Mouse (Mus musculus) c-Kit-positive CD71-positive TER-119-negative erythroid progenitor cells, embryonic 14.5 days (primary cell): ENCODE data around the gene Tbkbp1.

Experiments used
- DNase-seq: peaks from one replicate; pipeline ENCODE4 v3.0.0-alpha.2; 2013; ENCODE audit warnings: low read depth

Tbkbp1 gene

GRCm38 (mm10) chr11:97156999-97157398 is 5.7 kb upstream of the Tbkbp1 start:
- DNase-seq = no peak

DNA sequence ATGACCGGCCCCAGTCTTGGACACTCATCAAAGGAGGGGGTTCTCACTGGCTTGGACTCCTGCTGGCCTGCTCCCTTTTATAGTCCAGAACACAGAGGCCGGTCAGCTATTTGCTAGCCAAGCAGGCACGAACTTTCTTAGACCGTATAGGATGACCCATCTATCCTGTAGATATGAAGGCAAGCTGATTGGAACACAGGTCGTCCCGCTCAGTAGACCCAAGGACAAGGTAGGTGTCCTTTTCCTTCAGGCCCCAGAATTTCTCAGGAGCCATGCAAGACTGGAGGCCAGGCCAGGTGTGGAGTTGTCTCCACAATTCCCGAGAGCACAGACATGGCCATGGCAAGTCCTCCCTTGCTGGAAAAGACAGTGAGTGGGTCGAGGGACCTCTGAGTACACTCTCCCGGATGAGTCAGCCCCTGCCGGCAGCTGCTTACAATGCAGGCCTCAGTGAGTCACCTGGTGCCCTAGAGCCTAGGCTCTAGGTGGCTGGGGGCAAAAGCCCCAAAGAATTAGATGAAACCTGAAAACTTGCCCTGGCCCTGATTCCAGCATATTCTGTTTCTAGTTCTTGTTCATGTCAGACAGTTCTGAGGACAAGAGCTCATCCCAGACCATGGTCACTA is 1.5 kb upstream of the Tbkbp1 start:
- DNase-seq = no peak

GRCm38 (mm10) chr11:97152023-97152426 is 730 bp upstream of the Tbkbp1 start:
- no peak for DNase-seq

DNA sequence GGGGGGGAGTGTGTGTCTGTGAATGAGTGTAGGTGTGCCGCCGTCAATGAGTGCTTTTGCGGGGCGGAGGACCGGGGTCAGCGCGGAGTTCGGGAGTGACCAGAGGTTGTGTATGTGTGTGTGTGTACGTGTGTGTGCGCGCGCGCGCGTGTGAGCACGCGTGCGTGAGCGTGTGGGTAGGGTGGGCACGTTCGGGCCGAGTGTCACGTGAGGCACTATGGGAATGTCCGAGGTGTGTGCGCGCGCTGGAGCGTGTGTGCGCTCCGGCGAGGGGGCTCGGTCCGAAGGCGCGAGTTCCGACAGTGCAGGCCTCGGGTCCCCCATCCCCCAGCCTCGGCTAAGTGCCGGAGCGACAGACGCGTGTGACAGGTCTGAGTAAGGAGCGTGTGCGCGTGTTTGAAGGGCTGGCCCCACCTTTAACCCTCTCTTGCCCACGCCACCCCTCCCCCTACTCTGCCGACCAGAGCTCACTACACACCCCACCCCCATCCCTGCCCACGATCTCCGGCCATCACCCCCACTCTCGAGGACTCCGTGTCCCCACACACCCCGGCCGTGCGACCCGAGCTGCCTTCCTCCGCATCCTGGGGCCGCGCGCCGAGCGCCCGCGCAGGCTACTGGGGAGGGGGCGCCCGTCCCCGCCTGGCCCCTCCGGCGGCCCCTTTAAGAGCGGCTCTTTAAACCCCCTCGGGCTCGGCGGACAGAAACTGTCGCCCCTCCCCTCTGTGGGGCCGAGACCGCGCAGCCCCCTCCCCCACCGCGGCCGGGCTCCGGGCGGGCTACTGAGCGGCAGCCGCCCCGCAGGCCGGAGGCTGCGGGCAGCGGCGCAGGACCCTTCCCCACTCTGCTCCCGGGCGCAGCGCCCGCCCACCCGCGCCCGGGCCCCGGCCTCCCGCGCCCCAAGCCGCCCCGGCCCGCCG is 624 bp downstream of the Tbkbp1 start:
- DNase-seq = no peak

DNA sequence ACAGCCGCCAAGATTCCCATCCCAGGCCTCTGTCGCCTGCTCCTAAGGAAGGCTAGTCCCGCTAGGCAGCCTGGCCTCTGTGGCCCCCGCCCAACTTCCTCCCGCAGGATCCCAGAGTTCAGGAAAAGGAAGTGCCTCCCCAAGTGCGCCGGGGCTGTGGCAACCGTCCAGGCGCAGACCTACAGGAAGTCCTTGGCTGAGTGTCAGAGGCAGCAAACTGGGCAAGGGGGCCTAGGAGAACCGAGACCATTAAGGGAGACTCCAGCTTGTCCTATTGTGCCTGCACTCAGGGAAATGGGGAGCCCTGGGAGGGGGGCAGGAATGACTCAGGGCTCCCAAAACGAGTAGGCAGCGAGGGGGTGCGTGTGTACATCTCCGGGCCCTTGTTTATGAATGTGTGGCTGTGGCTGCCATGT is 1.3 kb downstream of the Tbkbp1 start:
- no peak for DNase-seq

- no peak for DNase-seq
Observed at GRCm38 (mm10) chr11:97149026-97149425, 2.3 kb downstream of the Tbkbp1 start.

DNA sequence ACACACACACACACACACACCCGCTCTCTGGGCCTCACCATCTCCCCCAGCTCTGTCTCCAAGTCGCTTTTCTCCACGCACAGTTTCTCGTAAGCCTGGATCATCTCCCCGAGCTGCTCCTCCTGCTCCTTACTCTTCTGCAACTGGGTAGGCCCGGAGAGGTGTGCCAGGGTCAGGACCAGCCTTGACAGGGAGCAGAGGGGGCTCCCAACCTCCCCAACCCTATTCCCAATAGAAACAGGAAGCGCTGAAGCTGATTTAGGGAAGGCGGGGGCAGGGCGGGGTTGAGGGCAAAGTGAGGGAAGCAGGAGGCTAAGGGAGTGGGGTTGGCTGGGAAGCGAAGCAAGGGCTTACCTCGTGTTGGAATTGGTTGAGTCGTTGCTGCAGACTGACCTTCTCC is 2.7 kb downstream of the Tbkbp1 start:
- DNase-seq = no peak

- no peak for DNase-seq
Observed at GRCm38 (mm10) chr11:97147333-97147732, 4.0 kb downstream of the Tbkbp1 start.

DNA sequence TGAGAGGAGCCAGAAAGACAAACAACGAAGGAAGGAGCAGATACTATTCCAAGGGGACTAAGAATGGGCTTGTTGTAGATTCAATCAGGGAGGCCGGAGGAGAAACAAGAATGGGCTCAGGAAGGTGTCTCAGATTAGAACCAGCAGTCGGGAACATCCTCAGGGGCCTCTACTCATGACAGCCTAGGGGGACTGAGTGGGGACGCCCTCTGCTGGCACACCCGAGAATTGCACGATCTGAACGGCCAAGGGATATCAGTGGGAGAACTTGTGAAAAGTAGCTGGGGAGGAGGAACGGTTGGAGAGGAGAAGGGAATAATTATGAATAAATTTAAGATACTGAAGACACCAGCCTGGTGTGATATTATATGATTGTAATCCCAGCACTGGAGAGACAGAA is 4.6 kb downstream of the Tbkbp1 start:
- DNase-seq = peak; percentile 48

- no peak for DNase-seq
Observed at GRCm38 (mm10) chr11:97145951-97146350, 5.3 kb downstream of the Tbkbp1 start.

DNA sequence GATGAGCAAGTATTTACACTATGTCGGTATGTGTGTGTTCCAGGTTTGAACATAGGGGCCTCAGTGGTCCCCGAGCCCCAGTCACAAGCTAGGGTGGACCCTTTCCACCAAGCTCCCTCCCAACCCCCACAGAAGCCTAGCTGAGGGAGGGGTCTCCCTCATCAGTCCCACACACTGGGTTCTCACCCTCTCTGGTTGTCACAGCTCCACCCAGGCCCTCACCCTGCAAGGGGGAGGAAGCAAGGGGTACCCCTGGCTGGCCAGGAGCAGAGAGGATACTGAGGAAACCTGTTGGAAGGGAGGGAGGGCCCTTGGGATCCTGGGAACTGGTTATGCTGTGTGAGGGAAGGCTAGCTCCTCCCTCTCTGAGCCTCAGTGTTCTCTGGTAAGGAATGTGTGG is 6.0 kb downstream of the Tbkbp1 start:
- DNase-seq = no peak

- no peak for DNase-seq
Observed at GRCm38 (mm10) chr11:97143196-97143900, 7.9 kb downstream of the Tbkbp1 start.

GRCm38 (mm10) chr11:97142159-97142608 is 9.1 kb downstream of the Tbkbp1 start:
- DNase-seq = no peak

GRCm38 (mm10) chr11:97140811-97141210 is 10.5 kb downstream of the Tbkbp1 start:
- no peak for DNase-seq

DNA sequence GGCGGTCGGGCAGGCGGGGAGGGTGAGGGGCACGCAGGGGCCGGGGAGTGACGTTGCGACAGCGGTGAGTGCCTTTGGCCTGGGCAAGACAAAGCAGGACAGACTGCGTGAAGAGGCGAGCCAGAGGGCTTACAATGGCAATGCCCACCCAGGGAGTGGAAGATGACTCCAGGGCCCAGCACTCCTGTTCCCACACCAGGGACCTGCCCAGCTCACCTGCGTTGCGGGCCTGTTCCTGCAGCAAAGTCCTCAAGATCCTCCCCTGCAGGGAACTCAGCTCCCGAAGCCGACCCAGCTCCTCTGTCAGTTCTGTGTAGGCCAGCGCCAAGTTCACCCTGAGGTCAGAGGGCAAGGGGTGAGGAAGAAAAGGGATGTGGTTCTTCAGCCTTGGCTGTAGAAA is 12.0 kb downstream of the Tbkbp1 start:
- DNase-seq = no peak

GRCm38 (mm10) chr11:97138554-97139226 is 12.6 kb downstream of the Tbkbp1 start:
- DNase-seq = no peak

- no peak for DNase-seq
Observed at GRCm38 (mm10) chr11:97133270-97133669, 18.0 kb downstream of the Tbkbp1 start.

GRCm38 (mm10) chr11:97132185-97132584 is 19.1 kb downstream of the Tbkbp1 start:
- no peak for DNase-seq

- DNase-seq = no peak
Observed at GRCm38 (mm10) chr11:97131683-97132082, 19.6 kb downstream of the Tbkbp1 start.

GRCm38 (mm10) chr11:97130318-97130717 is 21.0 kb downstream of the Tbkbp1 start:
- DNase-seq = no peak

GRCm38 (mm10) chr11:97128956-97129355 is 22.3 kb downstream of the Tbkbp1 start:
- DNase-seq = no peak
